ENCODE assay signal across 14 mouse cellular contexts in the genomic region with DNA sequence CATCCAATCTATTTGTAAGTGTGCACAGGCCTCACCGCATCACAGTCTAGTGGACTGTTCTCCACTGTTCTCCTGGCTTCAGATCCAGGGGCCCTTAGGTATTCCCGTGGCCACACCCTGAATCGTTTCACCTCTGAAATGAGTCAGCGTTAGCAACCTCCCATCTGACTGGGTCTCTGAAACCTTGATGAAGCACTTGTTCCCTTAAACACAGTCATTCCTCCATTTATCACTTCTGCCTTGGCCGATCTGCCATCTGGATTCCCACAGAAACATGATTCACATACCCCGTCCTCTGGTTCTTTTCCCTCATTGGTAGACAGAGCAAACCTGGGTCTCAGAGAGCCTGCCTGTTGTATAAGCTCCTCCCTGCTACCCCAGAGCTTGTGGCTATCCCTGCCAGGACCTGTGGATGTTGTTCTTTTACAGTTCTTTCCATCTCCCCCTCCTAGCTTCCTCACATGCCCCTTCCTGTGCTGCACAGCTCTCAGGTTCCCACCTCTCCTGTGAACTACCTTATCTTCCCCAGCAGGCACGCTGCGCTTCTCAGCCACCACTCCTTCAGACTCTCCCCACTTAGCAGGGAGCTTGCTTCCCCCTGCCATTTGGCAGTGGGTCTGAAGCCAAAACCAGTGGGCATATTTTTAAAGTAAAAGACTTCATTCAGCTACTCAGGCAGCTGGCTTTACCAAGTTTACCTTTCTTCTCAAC.
A peak's percentile ranks its signal among the peaks of the same experiment; 100 is the strongest.
DNase-seq lines count a peak whose midpoint lies in the region; ATAC-seq and TF ChIP-seq lines count a peak whose summit lies in the region.
"Had no signal": no experiment of that assay in that cellular context is flagged by ENCODE, and none has a peak within 500 bp of the region (broad histone marks: within the 10 kb centered on the region; RNA-seq: fewer than 3 reads in every experiment).

No protein-coding gene starts in this region.

- no peak overlapping the region for H3K9ac ChIP-seq in heart, embryonic 15.5 days
- no peak overlapping the region for H3K9ac ChIP-seq in MEL (ENCODE audit: control insufficient read depth, low read depth, low read length, poor library complexity, severe bottlenecking)
- no peak overlapping the region for H3K9ac ChIP-seq in embryonic facial prominence, embryonic 14.5 days (ENCODE audit: low read depth, low read length)
- H3K9ac ChIP-seq in liver, embryonic 14.5 days (replicated peaks) = no peak overlapping the region
- H3K9ac ChIP-seq in midbrain, embryonic 15.5 days = no peak overlapping the region
- H3K9ac ChIP-seq: hindbrain, embryonic 15.5 days had no signal

- no peak for DNase-seq in heart, postnatal 4 days
- peak; percentile 83 for DNase-seq in MEL (ENCODE audit: low read depth, low spot score)
- peak; percentile 23 for DNase-seq in embryonic facial prominence, embryonic 14.5 days (ENCODE audit: low spot score)
- no peak for DNase-seq in liver, embryonic 14.5 days (ENCODE audit: low read depth in 3 of 3, low spot score in 3 of 3)
- DNase-seq in urinary bladder, postnatal 14 days (ENCODE audit: low spot score) = no peak
- no peak for DNase-seq in kidney, postnatal 10 days
- DNase-seq: adrenal gland, postnatal 25 days; cerebellum, adult 9-10 months; gastrocnemius, adult 2 months; right cerebral cortex, postnatal 25 days had no signal

- 53% methylated on average over 8 of the region's 8 CpGs for WGBS in heart, embryonic 15.5 days
- 63% methylated on average over 8 of the region's 8 CpGs for WGBS in embryonic facial prominence, embryonic 14.5 days
- 53% methylated on average over 8 of the region's 8 CpGs for WGBS in liver, embryonic 14.5 days (ENCODE audit: insufficient replicate concordance)
- WGBS in midbrain, embryonic 15.5 days = 91% methylated on average over 8 of the region's 8 CpGs

- H3K4me3 ChIP-seq in heart, embryonic 15.5 days = no peak overlapping the region
- H3K4me3 ChIP-seq in MEL (ENCODE audit: control insufficient read depth in 1 of 2, insufficient read depth in 1 of 2, low read depth in 2 of 2, low read length in 2 of 2) = no peak overlapping the region
- no peak overlapping the region for H3K4me3 ChIP-seq in embryonic facial prominence, embryonic 14.5 days (ENCODE audit: low read depth, low read length)
- no peak overlapping the region for H3K4me3 ChIP-seq in liver, embryonic 14.5 days (ENCODE audit: insufficient read depth in 1 of 2, low read depth in 2 of 2, low read length in 2 of 2)
- no peak overlapping the region for H3K4me3 ChIP-seq in midbrain, embryonic 15.5 days
- H3K4me3 ChIP-seq: gastrocnemius, adult 2 months; hindbrain, embryonic 15.5 days had no signal

- no peak for TF ChIP-seq POLR2A in MEL (IDR thresholded peaks at IDR 0.05; ENCODE audit: control insufficient read depth in 1 of 2, insufficient read depth in 1 of 2, low read depth in 1 of 2, low read length in 2 of 2, poor library complexity in 1 of 2)

- ATAC-seq in heart, embryonic 15.5 days (replicated peaks; ENCODE audit: insufficient number of reproducible peaks, insufficient read depth, low FRiP score, low read depth) = 0 out of 2 replicates have a peak, but pooled peaks have one; percentile 18
- peak; percentile 50; the same call in 1 of the 2 replicates for ATAC-seq in embryonic facial prominence, embryonic 14.5 days (ENCODE audit: low read depth)
- ATAC-seq in liver, embryonic 14.5 days (ENCODE audit: insufficient read depth) = peak; percentile 78
- ATAC-seq in midbrain, embryonic 15.5 days (replicated peaks) = no peak

- no peaks in the 10 kb centered on the region for H3K79me2 ChIP-seq in MEL (ENCODE audit: control insufficient read depth, insufficient read depth, low read length, poor library complexity)

- no peaks in the 10 kb centered on the region for H3K9me3 ChIP-seq in heart, embryonic 15.5 days (replicated peaks)
- H3K9me3 ChIP-seq in MEL (replicated peaks; ENCODE audit: insufficient read depth, low read length) = no peaks in the 10 kb centered on the region
- no peaks in the 10 kb centered on the region for H3K9me3 ChIP-seq in embryonic facial prominence, embryonic 14.5 days (ENCODE audit: control insufficient read depth, low read length)
- no peaks in the 10 kb centered on the region for H3K9me3 ChIP-seq in liver, embryonic 14.5 days (ENCODE audit: control insufficient read depth, low read length)
- H3K9me3 ChIP-seq in midbrain, embryonic 15.5 days = no peaks in the 10 kb centered on the region
- H3K9me3 ChIP-seq: hindbrain, embryonic 15.5 days had no signal

- H3K4me2 ChIP-seq in heart, embryonic 15.5 days = no peak overlapping the region
- H3K4me2 ChIP-seq in embryonic facial prominence, embryonic 14.5 days (ENCODE audit: low read depth, low read length) = no peak overlapping the region
- H3K4me2 ChIP-seq in liver, embryonic 14.5 days (ENCODE audit: low read depth) = 0 out of 2 replicates have a peak overlapping the region, but pooled peaks have one; percentile 15
- H3K4me2 ChIP-seq in midbrain, embryonic 15.5 days = no peak overlapping the region
- H3K4me2 ChIP-seq: hindbrain, embryonic 15.5 days; midbrain, embryonic 11.5 days had no signal

- no peaks in the 10 kb centered on the region for H3K27me3 ChIP-seq in heart, embryonic 15.5 days
- H3K27me3 ChIP-seq in MEL (ENCODE audit: control insufficient read depth in 1 of 2, insufficient read depth in 2 of 2, low read length in 2 of 2) = no peaks in the 10 kb centered on the region
- no peaks in the 10 kb centered on the region for H3K27me3 ChIP-seq in embryonic facial prominence, embryonic 14.5 days (replicated peaks; ENCODE audit: control insufficient read depth, insufficient read depth, low read length)
- H3K27me3 ChIP-seq in liver, embryonic 14.5 days (ENCODE audit: control insufficient read depth, insufficient read depth, low read length) = no peaks in the 10 kb centered on the region
- no peaks in the 10 kb centered on the region for H3K27me3 ChIP-seq in midbrain, embryonic 15.5 days (replicated peaks)
- H3K27me3 ChIP-seq: hindbrain, embryonic 15.5 days had no signal

- peak; percentile 45 to 62 for TF ChIP-seq EP300 in MEL (IDR thresholded peaks at IDR 0.05; ENCODE audit: low read depth in 1 of 2, low read length in 2 of 2)
- no peak; the same call in 1 of the 2 replicates for TF ChIP-seq EP300 in liver, embryonic 14.5 days (IDR thresholded peaks at IDR 0.05; ENCODE audit: low read depth)

- no peaks in the 10 kb centered on the region; the same call in 1 of the 2 replicates for H3K36me3 ChIP-seq in heart, embryonic 15.5 days
- peaks cover 10 to 27% of the 10 kb centered on the region in 2 experiments for H3K36me3 ChIP-seq in MEL (ENCODE audit: control insufficient read depth in 1 of 2, insufficient read depth in 2 of 2, low read length in 2 of 2)
- no peaks in the 10 kb centered on the region for H3K36me3 ChIP-seq in embryonic facial prominence, embryonic 14.5 days (ENCODE audit: control insufficient read depth, insufficient read depth, low read length)
- H3K36me3 ChIP-seq in liver, embryonic 14.5 days (replicated peaks; ENCODE audit: control insufficient read depth, insufficient read depth, low read depth) = no peaks in the 10 kb centered on the region; the same call in none of the 2 replicates
- no peaks in the 10 kb centered on the region for H3K36me3 ChIP-seq in midbrain, embryonic 15.5 days (replicated peaks)

- TF ChIP-seq CTCF in MEL (IDR thresholded peaks at IDR 0.05 in 2 of 3, conservative IDR thresholded peaks at IDR 0.05 in 1 of 3; ENCODE audit: control insufficient read depth in 1 of 3, insufficient read depth in 1 of 3, low read depth in 2 of 3, low read length in 3 of 3, poor library complexity in 1 of 3, severe bottlenecking in 1 of 3) = no peak
- TF ChIP-seq CTCF in liver, embryonic 14.5 days (IDR thresholded peaks at IDR 0.05; ENCODE audit: low read depth) = no peak

- peaks cover 2% of the 10 kb centered on the region; the same call in 1 of the 2 replicates for H3K4me1 ChIP-seq in heart, embryonic 15.5 days (replicated peaks)
- peaks cover 11 to 21% of the 10 kb centered on the region in 2 experiments for H3K4me1 ChIP-seq in MEL (ENCODE audit: control insufficient read depth in 1 of 2, insufficient read depth in 2 of 2, low read length in 2 of 2)
- no peaks in the 10 kb centered on the region for H3K4me1 ChIP-seq in embryonic facial prominence, embryonic 14.5 days (ENCODE audit: control insufficient read depth, insufficient read depth, low read length)
- H3K4me1 ChIP-seq in liver, embryonic 14.5 days (replicated peaks; ENCODE audit: control insufficient read depth in 2 of 2, insufficient read depth in 2 of 2, low read length in 1 of 2) = peaks cover 4 to 9% of the 10 kb centered on the region in 2 experiments; a peak in 3 of 4 replicates
- no peaks in the 10 kb centered on the region for H3K4me1 ChIP-seq in midbrain, embryonic 15.5 days
- H3K4me1 ChIP-seq: hindbrain, embryonic 15.5 days had no signal

- no peak overlapping the region for H3K27ac ChIP-seq in heart, embryonic 15.5 days
- H3K27ac ChIP-seq in MEL (ENCODE audit: control insufficient read depth, low read depth, low read length) = 0 out of 2 replicates have a peak overlapping the region, but pooled peaks have one; percentile 7
- H3K27ac ChIP-seq in embryonic facial prominence, embryonic 14.5 days (replicated peaks; ENCODE audit: low read depth, low read length) = peak overlapping the region; percentile 58; the same call in 1 of the 2 replicates
- H3K27ac ChIP-seq in liver, embryonic 14.5 days = no peak overlapping the region
- no peak overlapping the region for H3K27ac ChIP-seq in midbrain, embryonic 15.5 days
- H3K27ac ChIP-seq: gastrocnemius, adult 2 months; hindbrain, embryonic 15.5 days had no signal

- no peak for TF ChIP-seq RAD21 in MEL (IDR thresholded peaks at IDR 0.05; ENCODE audit: low read depth, low read length)

TF ChIP-seq in MEL, 35 proteins besides CTCF, POLR2A, EP300 and RAD21 (continues in another document):
- TF ChIP-seq UBTF (IDR thresholded peaks at IDR 0.05; ENCODE audit: borderline replicate concordance, insufficient read depth, low read depth, low read length) (0 out of 2 replicates have a peak, but pooled peaks have one; percentile 66), MYB (IDR thresholded peaks at IDR 0.05; ENCODE audit: low read depth, low read length) (no peak), E2F4 (IDR thresholded peaks at IDR 0.05; ENCODE audit: borderline replicate concordance, low read depth, low read length) (no peak), KAT2A (conservative IDR thresholded peaks at IDR 0.05; ENCODE audit: low read depth, low read length) (no peak), NRF1 (IDR thresholded peaks at IDR 0.05; ENCODE audit: insufficient read depth, low read depth, low read length, poor library complexity, severe bottlenecking) (no peak), TCF12 (IDR thresholded peaks at IDR 0.05; ENCODE audit: low read depth, low read length) (peak; percentile 69), BHLHE40 (IDR thresholded peaks at IDR 0.05; ENCODE audit: borderline replicate concordance, low read depth, low read length) (no peak; the same call in 1 of the 2 replicates), JUND (IDR thresholded peaks at IDR 0.05; ENCODE audit: low read depth, low read length) (no peak), MEF2A (IDR thresholded peaks at IDR 0.05; ENCODE audit: extremely low read depth, insufficient replicate concordance, low read depth, low read length, poor library complexity, severe bottlenecking) (no peak), CHD2 (IDR thresholded peaks at IDR 0.05; ENCODE audit: low read length) (no peak), MAFK (IDR thresholded peaks at IDR 0.05; ENCODE audit: borderline replicate concordance, low read depth, low read length) (no peak)

Comparison
In these comparisons a context has a peak if more than half of its experiments do, and no peak if none do; other contexts are left out.
1. H3K27ac ChIP-seq: peak in MEL (single experiment) and embryonic facial prominence, embryonic 14.5 days (single experiment); none in heart, embryonic 15.5 days (single experiment), liver, embryonic 14.5 days (single experiment) and midbrain, embryonic 15.5 days (single experiment).
2. DNase-seq: peak in MEL (single experiment) and embryonic facial prominence, embryonic 14.5 days (single experiment); none in heart, postnatal 4 days (single experiment), liver, embryonic 14.5 days (0 of 3), urinary bladder, postnatal 14 days (single experiment) and kidney, postnatal 10 days (single experiment).